Mouse (Mus musculus) intestine, postnatal 0 days (tissue): ENCODE measurements around the gene Agap1. TPM values are rescaled to one million over a fixed set of nuclear protein-coding genes. Genes with fewer than 3 reads are reported as not detected.

ENCODE experiments used
- ATAC-seq: fragments of 200-750 bp; cut with Nextera tagmentation; 2 replicates; pipeline ENCODE4 v1.8.0; 2017; ENCODE audit warnings: mild to moderate bottlenecking, moderate TSS enrichment, moderate library complexity
- H3K27ac ChIP-seq: fragments of 300-500 bp; sonication (generic); 2 replicates; pipeline ENCODE4 v1.5.1; 2014; ENCODE audit warnings: mild to moderate bottlenecking, low read depth, low read length, moderate library complexity
- H3K27me3 ChIP-seq: fragments of 300-500 bp; sonication (generic); replicated peaks from 2 replicates; pipeline ENCODE4 v1.6.1; 2014; ENCODE audit warnings: low read length, mixed read lengths; ENCODE audit not compliant: control insufficient read depth, insufficient read depth
- H3K36me3 ChIP-seq: fragments of 300-500 bp; sonication (generic); 2 replicates; pipeline ENCODE4 v1.6.1; 2014; ENCODE audit warnings: mild to moderate bottlenecking, moderate library complexity; ENCODE audit not compliant: control insufficient read depth, insufficient read depth
- H3K4me1 ChIP-seq: fragments of 300-500 bp; sonication (generic); replicated peaks from 2 replicates; pipeline ENCODE4 v1.6.1; 2014; ENCODE audit warnings: antibody characterized with exemption, low read length, mixed read lengths; ENCODE audit not compliant: control insufficient read depth, insufficient read depth
- H3K4me2 ChIP-seq: fragments of 300-500 bp; sonication (generic); replicated peaks from 2 replicates; pipeline ENCODE4 v1.6.1; 2014; ENCODE audit warnings: low read depth, mild to moderate bottlenecking, moderate library complexity
- H3K4me3 ChIP-seq: fragments of 300-500 bp; sonication (generic); 2 replicates; pipeline ENCODE4 v1.5.1; 2014; ENCODE audit warnings: low read depth, low read length
- H3K9ac ChIP-seq: fragments of 300-500 bp; sonication (generic); 2 replicates; pipeline ENCODE4 v1.6.1; 2014; ENCODE audit warnings: mild to moderate bottlenecking, low read depth, low read length
- H3K9me3 ChIP-seq: fragments of 300-500 bp; sonication (generic); 2 replicates; pipeline ENCODE4 v1.6.1; 2016; ENCODE audit warnings: mixed run types; ENCODE audit not compliant: control insufficient read depth
- CTCF ChIP-seq: sonication (generic); IDR thresholded peaks from 2 replicates; pipeline ENCODE4 v1.5.1; 2016; ENCODE audit warnings: low read depth, mild to moderate bottlenecking, control low read depth, antibody characterized with exemption, moderate library complexity
- WGBS: fragments of 180-500 bp; shearing (Covaris S2); extraction: QIAGEN DNeasy Blood & Tissue Kit; methylation state at CpG from one replicate; pipeline ENCODE4 v1.1.7; 2014; 5-methylcytosine and 5-hydroxymethylcytosine counted together
- polyA plus RNA-seq: library from polyadenylated mRNA; unstranded; fragments of >200 nt; fragmentation: Nextera tagmentation; extraction: Ambion mirVana; gene quantifications from 2 replicates; pipeline ENCODE4 v1.2.1, GENCODE M21; 2015

The Agap1 gene
- polyA plus RNA-seq, 1 experiment from 2014 or later, result 6.1 TPM

GRCm38 (mm10) chr1:89822431-89822830 lies 367.8 kb downstream of the Agap1 start:
- H3K4me1 ChIP-seq, result 0 out of 2 replicates have a peak, but pooled peaks cover 4% of the 10 kb centered on the region
- H3K27me3 ChIP-seq, result no peaks in the 10 kb centered on the region
- peak; percentile 72 for ATAC-seq
- H3K4me3 ChIP-seq, result no peak overlapping the region
- H3K27ac ChIP-seq, result peak overlapping the region; percentile 62
- no peak for TF ChIP-seq CTCF
- no peaks in the 10 kb centered on the region for H3K36me3 ChIP-seq
- 72% methylated on average over 3 of the region's 3 CpGs for WGBS
- H3K9ac ChIP-seq, result no peak overlapping the region
- H3K4me2 ChIP-seq, result no peak overlapping the region
- H3K9me3 ChIP-seq, result no peaks in the 10 kb centered on the region

GRCm38 (mm10) chr1:89823036-89823435 lies 368.4 kb downstream of the Agap1 start:
- ATAC-seq, result no peak
- Histone ChIP-seq H3K9me3 (no peaks in the 10 kb centered on the region), H3K27ac (peak overlapping the region; percentile 62; the same call in 1 of the 2 replicates), H3K4me2 (no peak overlapping the region), H3K4me1 (0 out of 2 replicates have a peak, but pooled peaks cover 5% of the 10 kb centered on the region), H3K36me3 (no peaks in the 10 kb centered on the region), H3K9ac (no peak overlapping the region), H3K4me3 (no peak overlapping the region), H3K27me3 (no peaks in the 10 kb centered on the region)
- TF ChIP-seq CTCF, result no peak
- WGBS, result 81% methylated on average over 7 of the region's 7 CpGs

- H3K36me3 ChIP-seq, result 0 out of 2 replicates have a peak, but pooled peaks cover under 1% of the 10 kb centered on the region
- H3K4me3 ChIP-seq, result no peak overlapping the region
- H3K9ac ChIP-seq, result no peak overlapping the region
- no peak for TF ChIP-seq CTCF
- H3K9me3 ChIP-seq, result no peaks in the 10 kb centered on the region
- no peak overlapping the region for H3K4me2 ChIP-seq
- no peaks in the 10 kb centered on the region for H3K27me3 ChIP-seq
- H3K27ac ChIP-seq, result no peak overlapping the region
- WGBS, result 38% methylated on average over 3 of the region's 3 CpGs
- H3K4me1 ChIP-seq, result 0 out of 2 replicates have a peak, but pooled peaks cover 5% of the 10 kb centered on the region
- no peak for ATAC-seq
Measured at GRCm38 (mm10) chr1:89827051-89827450, 372.4 kb downstream of the Agap1 start.

GRCm38 (mm10) chr1:89831095-89831494 lies 376.5 kb downstream of the Agap1 start:
- no peaks in the 10 kb centered on the region for H3K9me3 ChIP-seq
- no peak overlapping the region for H3K4me3 ChIP-seq
- 0 out of 2 replicates have a peak, but pooled peaks cover 5% of the 10 kb centered on the region for H3K4me1 ChIP-seq
- no peak overlapping the region for H3K4me2 ChIP-seq
- TF ChIP-seq CTCF, result peak; percentile 58
- no peak overlapping the region for H3K9ac ChIP-seq
- H3K27me3 ChIP-seq, result no peaks in the 10 kb centered on the region
- ATAC-seq, result peak; percentile 63; the same call in 1 of the 2 replicates
- WGBS, result 40% methylated on average over 1 of the region's 1 CpGs
- peaks cover 5% of the 10 kb centered on the region; the same call in 1 of the 2 replicates for H3K36me3 ChIP-seq
- H3K27ac ChIP-seq, result no peak overlapping the region

- Histone ChIP-seq H3K27ac (no peak overlapping the region), H3K27me3 (no peaks in the 10 kb centered on the region), H3K4me3 (no peak overlapping the region), H3K9me3 (no peaks in the 10 kb centered on the region), H3K36me3 (peaks cover 5% of the 10 kb centered on the region; the same call in 1 of the 2 replicates), H3K4me1 (no peaks in the 10 kb centered on the region), H3K4me2 (no peak overlapping the region), H3K9ac (no peak overlapping the region)
- no peak for ATAC-seq
- WGBS, result 77% methylated on average over 9 of the region's 9 CpGs
- TF ChIP-seq CTCF, result peak; percentile 65
Measured at GRCm38 (mm10) chr1:89844064-89844463, 389.5 kb downstream of the Agap1 start.

- Histone ChIP-seq H3K4me3 (no peak overlapping the region), H3K27me3 (no peaks in the 10 kb centered on the region), H3K4me1 (0 out of 2 replicates have a peak, but pooled peaks cover 3% of the 10 kb centered on the region), H3K9ac (no peak overlapping the region), H3K27ac (no peak overlapping the region), H3K9me3 (no peaks in the 10 kb centered on the region), H3K4me2 (no peak overlapping the region), H3K36me3 (peaks cover 5% of the 10 kb centered on the region; the same call in 1 of the 2 replicates)
- no peak for TF ChIP-seq CTCF
- WGBS, result 80% methylated on average over 4 of the region's 4 CpGs
- no peak for ATAC-seq
Measured at GRCm38 (mm10) chr1:89845487-89845886, 390.9 kb downstream of the Agap1 start.
